Mouse (Mus musculus): Measurements from ENCODE around the gene Anp32a.

DNA sequence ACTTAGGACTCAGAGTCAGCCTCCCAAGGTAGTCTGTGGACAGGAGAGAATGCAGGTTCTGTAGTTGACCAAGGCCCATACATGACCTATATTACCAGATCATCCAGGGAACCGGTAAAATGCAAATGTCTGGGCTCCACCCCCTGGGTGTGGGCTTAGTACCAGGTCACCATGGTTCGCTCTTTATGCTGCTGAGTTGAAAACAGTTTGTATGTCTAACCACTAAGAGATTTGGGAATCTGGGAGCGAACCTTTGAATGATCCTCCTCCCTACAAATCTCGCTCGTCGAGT is 5.2 kb downstream of the Anp32a start:
- no peak for TF ChIP-seq TCF12 (IDR thresholded peaks at IDR 0.05; ENCODE audit: low read depth, low read length)
- no peak for TF ChIP-seq CTCF (IDR thresholded peaks at IDR 0.05 in 2 of 3, conservative IDR thresholded peaks at IDR 0.05 in 1 of 3; ENCODE audit: control insufficient read depth in 1 of 3, insufficient read depth in 1 of 3, low read depth in 2 of 3, low read length in 3 of 3, poor library complexity in 1 of 3, severe bottlenecking in 1 of 3)
- no peak for TF ChIP-seq ZNF384 (IDR thresholded peaks at IDR 0.05; ENCODE audit: low read depth, low read length)
- TF ChIP-seq GATA1 (IDR thresholded peaks at IDR 0.05; ENCODE audit: low read depth, low read length) = no peak
- TF ChIP-seq ZKSCAN1 (IDR thresholded peaks at IDR 0.05; ENCODE audit: low read depth, low read length) = no peak
- no peak for TF ChIP-seq CHD1 (IDR thresholded peaks at IDR 0.05; ENCODE audit: low read depth, low read length)
- no peak for TF ChIP-seq MAFK (IDR thresholded peaks at IDR 0.05; ENCODE audit: borderline replicate concordance, low read depth, low read length)

All from MEL (cell line).